Mouse (Mus musculus): Measurements from ENCODE around the gene Henmt1. TPM values are rescaled to one million over a fixed set of nuclear protein-coding genes. Genes with fewer than 3 reads are reported as not detected.

Gene Henmt1
- polyA plus RNA-seq, 1 experiment, result 0.15 TPM

DNA sequence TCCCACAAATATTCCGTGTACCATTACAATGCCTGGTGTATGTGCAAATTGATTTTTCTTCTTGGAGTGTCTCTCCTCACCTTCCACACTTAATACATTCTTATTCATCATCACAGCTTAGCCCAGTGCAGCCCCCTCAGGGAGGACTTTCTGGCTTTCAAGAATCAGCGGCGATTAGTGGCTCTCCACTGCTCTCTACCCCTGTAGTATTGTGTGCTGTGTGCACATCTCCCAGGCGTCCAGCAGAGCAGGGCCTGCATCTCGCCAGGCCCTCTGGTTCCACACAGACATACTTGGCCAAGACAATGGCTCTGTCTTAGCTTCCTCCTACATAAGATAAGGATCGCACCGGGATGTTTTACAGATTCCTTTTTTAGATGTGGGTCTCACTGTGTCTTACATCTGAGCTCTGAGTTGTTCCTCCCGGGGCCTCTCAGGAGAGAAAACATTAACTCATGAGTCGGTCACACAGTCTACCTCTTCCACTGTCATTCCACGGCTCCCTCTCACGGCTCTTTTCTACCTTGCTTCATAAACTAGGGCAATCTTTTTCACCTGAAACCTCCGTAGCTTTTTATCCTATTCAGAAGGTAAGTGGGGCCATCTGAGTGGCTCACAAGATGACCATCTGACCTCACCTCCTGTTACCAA lies 47.5 kb downstream of the Henmt1 start:
- no peaks in the 10 kb centered on the region for H3K27me3 ChIP-seq (ENCODE audit: control insufficient read depth, insufficient read depth, insufficient read length)
- TF ChIP-seq MYOD1 (IDR thresholded peaks at IDR 0.05; ENCODE audit: control insufficient read depth, insufficient read length, low read depth) (no peak), MAX (IDR thresholded peaks at IDR 0.05) (no peak), CTCF (IDR thresholded peaks at IDR 0.05; ENCODE audit: control insufficient read depth, insufficient read depth, insufficient read length) (no peak), CEBPB (IDR thresholded peaks at IDR 0.05; ENCODE audit: low read depth) (no peak)
- H3K36me3 ChIP-seq (ENCODE audit: control insufficient read depth, insufficient read depth), result peaks cover 45% of the 10 kb centered on the region
- H3K79me3 ChIP-seq (ENCODE audit: low read depth), result no peaks in the 10 kb centered on the region
- no peak overlapping the region for H3ac ChIP-seq (ENCODE audit: control insufficient read depth, insufficient read length, low read depth)
- no peak overlapping the region for H3K4me3 ChIP-seq (ENCODE audit: insufficient read depth, poor library complexity, severe bottlenecking)
- no peaks in the 10 kb centered on the region for H3K79me2 ChIP-seq (ENCODE audit: control insufficient read depth, insufficient read depth)

DNA sequence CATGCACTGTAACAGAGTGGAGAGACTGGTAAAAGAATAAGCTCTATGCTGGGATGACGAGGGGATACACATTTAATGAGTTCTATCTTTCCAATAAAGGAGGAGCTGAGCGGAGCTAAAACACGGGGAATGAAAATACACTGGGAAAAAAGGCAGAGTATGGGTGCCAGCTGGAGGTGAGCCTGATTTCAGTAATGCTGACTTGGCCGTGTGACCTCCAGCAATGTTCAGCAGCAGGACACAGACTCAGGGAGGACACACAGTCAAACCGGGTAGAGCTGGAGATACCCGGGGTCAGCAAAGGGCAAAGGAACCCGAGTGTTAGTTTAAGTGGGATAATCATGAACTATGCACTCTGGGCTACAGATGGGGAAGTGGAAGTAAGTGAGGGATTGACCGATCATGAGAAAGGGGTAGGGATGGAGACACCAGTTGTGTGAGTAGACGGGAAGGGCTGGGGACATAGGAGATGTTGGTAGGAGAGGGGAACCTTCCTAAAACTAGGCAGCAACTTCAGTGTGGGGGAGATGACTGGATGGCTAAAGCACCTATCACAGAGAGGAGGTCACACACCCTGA lies 50.4 kb downstream of the Henmt1 start:
- no peak for TF ChIP-seq FOSL1 (IDR thresholded peaks at IDR 0.05; ENCODE audit: insufficient read depth, low read length, poor library complexity, severe bottlenecking)
- TF ChIP-seq MAX (IDR thresholded peaks at IDR 0.05), result no peak
- no peak for TF ChIP-seq MYOG (IDR thresholded peaks at IDR 0.05; ENCODE audit: control insufficient read depth, extremely low read depth, insufficient read length)
- TF ChIP-seq MYOD1 (IDR thresholded peaks at IDR 0.05; ENCODE audit: control insufficient read depth, insufficient read length, low read depth), result no peak
- TF ChIP-seq CTCF (IDR thresholded peaks at IDR 0.05; ENCODE audit: control insufficient read depth, insufficient read depth, insufficient read length), result no peak
- no peak for TF ChIP-seq CEBPB (IDR thresholded peaks at IDR 0.05; ENCODE audit: low read depth)
- TF ChIP-seq USF1 (IDR thresholded peaks at IDR 0.05; ENCODE audit: low read depth), result no peak
- no peaks in the 10 kb centered on the region for H3K27me3 ChIP-seq (ENCODE audit: control insufficient read depth, insufficient read depth, insufficient read length)
- H3K79me2 ChIP-seq (ENCODE audit: control insufficient read depth, insufficient read depth), result no peaks in the 10 kb centered on the region
- no peak overlapping the region for H3ac ChIP-seq (ENCODE audit: control insufficient read depth, insufficient read length, low read depth)
- H3K36me3 ChIP-seq (ENCODE audit: control insufficient read depth, insufficient read depth), result peaks cover 37% of the 10 kb centered on the region
- no peaks in the 10 kb centered on the region for H3K79me3 ChIP-seq (ENCODE audit: low read depth)
- no peak overlapping the region for H3K4me3 ChIP-seq (ENCODE audit: insufficient read depth, poor library complexity, severe bottlenecking)

DNA sequence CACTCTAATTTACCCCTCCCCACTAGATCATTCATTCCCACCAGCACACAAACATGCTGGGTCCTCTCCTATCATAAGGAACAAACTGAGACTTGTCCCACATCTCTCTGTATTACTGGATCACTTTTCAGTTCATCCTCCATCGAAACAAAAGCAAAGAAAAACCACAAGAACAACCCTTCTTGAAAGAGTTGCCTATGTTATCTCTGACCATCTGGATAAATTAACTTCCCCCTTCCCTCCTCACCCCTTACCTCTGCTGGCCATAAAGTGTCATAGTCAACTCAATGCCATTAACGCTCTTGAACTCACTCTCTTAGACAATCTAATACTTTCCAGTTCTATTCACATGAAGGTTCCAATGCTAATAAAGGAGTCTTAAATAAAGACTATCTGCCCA lies 54.8 kb downstream of the Henmt1 start:
- TF ChIP-seq MAX (IDR thresholded peaks at IDR 0.05), result no peak
- TF ChIP-seq MYOD1 (IDR thresholded peaks at IDR 0.05; ENCODE audit: control insufficient read depth, insufficient read length, low read depth), result no peak
- TF ChIP-seq CEBPB (IDR thresholded peaks at IDR 0.05; ENCODE audit: low read depth), result no peak
- no peak for TF ChIP-seq MYOG (IDR thresholded peaks at IDR 0.05; ENCODE audit: control insufficient read depth, extremely low read depth, insufficient read length)
- no peak for TF ChIP-seq CTCF (IDR thresholded peaks at IDR 0.05; ENCODE audit: control insufficient read depth, insufficient read depth, insufficient read length)
- no peak for TF ChIP-seq FOSL1 (IDR thresholded peaks at IDR 0.05; ENCODE audit: insufficient read depth, low read length, poor library complexity, severe bottlenecking)
- TF ChIP-seq USF1 (IDR thresholded peaks at IDR 0.05; ENCODE audit: low read depth), result no peak
- Histone ChIP-seq H3K79me3 (ENCODE audit: low read depth) (no peaks in the 10 kb centered on the region), H3ac (ENCODE audit: control insufficient read depth, insufficient read length, low read depth) (no peak overlapping the region), H3K36me3 (ENCODE audit: control insufficient read depth, insufficient read depth) (peaks cover 28% of the 10 kb centered on the region), H3K4me3 (ENCODE audit: insufficient read depth, poor library complexity, severe bottlenecking) (no peak overlapping the region), H3K79me2 (ENCODE audit: control insufficient read depth, insufficient read depth) (no peaks in the 10 kb centered on the region), H3K27me3 (ENCODE audit: control insufficient read depth, insufficient read depth, insufficient read length) (no peaks in the 10 kb centered on the region)

DNA sequence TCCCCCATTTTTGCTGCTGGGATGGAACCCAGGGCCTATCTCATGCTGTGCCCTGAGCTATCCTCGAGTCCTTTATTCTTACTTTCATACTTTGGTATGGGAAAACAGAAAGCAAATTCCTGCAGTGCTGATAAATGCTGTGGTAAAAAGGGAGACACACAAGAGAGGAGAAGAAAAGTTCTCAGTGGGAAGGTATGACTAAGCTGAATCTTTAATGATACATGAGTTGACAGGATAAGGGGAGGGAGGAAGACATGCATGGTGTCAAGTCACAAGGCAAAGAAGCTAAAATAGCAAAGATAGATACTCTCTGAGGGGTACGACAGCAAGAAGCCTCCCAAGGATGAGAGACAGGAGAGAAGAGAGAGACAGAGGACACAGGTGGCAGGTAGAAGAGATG lies 55.7 kb downstream of the Henmt1 start:
- no peaks in the 10 kb centered on the region for H3K79me2 ChIP-seq (ENCODE audit: control insufficient read depth, insufficient read depth)
- no peaks in the 10 kb centered on the region for H3K27me3 ChIP-seq (ENCODE audit: control insufficient read depth, insufficient read depth, insufficient read length)
- peaks cover 22% of the 10 kb centered on the region for H3K36me3 ChIP-seq (ENCODE audit: control insufficient read depth, insufficient read depth)
- no peak overlapping the region for H3K4me3 ChIP-seq (ENCODE audit: insufficient read depth, poor library complexity, severe bottlenecking)
- TF ChIP-seq MYOD1 (IDR thresholded peaks at IDR 0.05; ENCODE audit: control insufficient read depth, insufficient read length, low read depth) (no peak), MAX (IDR thresholded peaks at IDR 0.05) (no peak), MYOG (IDR thresholded peaks at IDR 0.05; ENCODE audit: control insufficient read depth, extremely low read depth, insufficient read length) (no peak), CEBPB (IDR thresholded peaks at IDR 0.05; ENCODE audit: low read depth) (no peak), FOSL1 (IDR thresholded peaks at IDR 0.05; ENCODE audit: insufficient read depth, low read length, poor library complexity, severe bottlenecking) (no peak), USF1 (IDR thresholded peaks at IDR 0.05; ENCODE audit: low read depth) (no peak), CTCF (IDR thresholded peaks at IDR 0.05; ENCODE audit: control insufficient read depth, insufficient read depth, insufficient read length) (no peak)
- no peak overlapping the region for H3ac ChIP-seq (ENCODE audit: control insufficient read depth, insufficient read length, low read depth)
- H3K79me3 ChIP-seq (ENCODE audit: low read depth), result no peaks in the 10 kb centered on the region

DNA sequence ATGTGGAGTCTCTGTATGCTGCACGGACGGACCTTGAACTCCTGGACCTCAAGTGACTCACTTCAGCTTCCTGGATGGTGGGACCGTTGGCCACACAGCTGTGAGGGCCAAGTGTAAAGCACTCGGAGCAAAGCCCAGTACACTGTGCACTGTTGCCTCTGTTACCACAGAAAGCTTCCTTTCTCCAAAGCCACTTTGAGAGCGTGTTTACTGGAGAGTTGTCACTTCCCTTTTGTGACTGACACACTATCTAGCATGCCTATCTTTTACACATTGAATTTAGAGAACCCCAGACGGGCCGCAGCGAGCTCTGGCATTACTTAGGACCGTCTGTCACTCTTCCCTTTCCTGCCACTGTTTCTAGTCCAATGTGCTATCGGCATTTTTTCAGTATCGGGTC lies 57.6 kb downstream of the Henmt1 start:
- Histone ChIP-seq H3K79me3 (ENCODE audit: low read depth) (no peaks in the 10 kb centered on the region), H3K27me3 (ENCODE audit: control insufficient read depth, insufficient read depth, insufficient read length) (no peaks in the 10 kb centered on the region), H3ac (ENCODE audit: control insufficient read depth, insufficient read length, low read depth) (no peak overlapping the region), H3K4me3 (ENCODE audit: insufficient read depth, poor library complexity, severe bottlenecking) (no peak overlapping the region), H3K79me2 (ENCODE audit: control insufficient read depth, insufficient read depth) (no peaks in the 10 kb centered on the region), H3K36me3 (ENCODE audit: control insufficient read depth, insufficient read depth) (peaks cover 16% of the 10 kb centered on the region)
- TF ChIP-seq FOSL1 (IDR thresholded peaks at IDR 0.05; ENCODE audit: insufficient read depth, low read length, poor library complexity, severe bottlenecking) (no peak), USF1 (IDR thresholded peaks at IDR 0.05; ENCODE audit: low read depth) (no peak), MAX (IDR thresholded peaks at IDR 0.05) (no peak), MYOD1 (IDR thresholded peaks at IDR 0.05; ENCODE audit: control insufficient read depth, insufficient read length, low read depth) (no peak), CTCF (IDR thresholded peaks at IDR 0.05; ENCODE audit: control insufficient read depth, insufficient read depth, insufficient read length) (no peak), MYOG (IDR thresholded peaks at IDR 0.05; ENCODE audit: control insufficient read depth, extremely low read depth, insufficient read length) (no peak), CEBPB (IDR thresholded peaks at IDR 0.05; ENCODE audit: low read depth) (no peak)

All from C2C12 (cell line).